Mouse (Mus musculus): ENCODE data around the gene Atp5c1. TPM values are rescaled to one million over a fixed set of nuclear protein-coding genes. Genes with fewer than 3 reads are reported as not detected.
A peak's percentile ranks its signal among the peaks of the same experiment; 100 is the strongest.

The Atp5c1 gene
- polyA plus RNA-seq, 1 experiment from 2014 or later, result 563 TPM

DNA sequence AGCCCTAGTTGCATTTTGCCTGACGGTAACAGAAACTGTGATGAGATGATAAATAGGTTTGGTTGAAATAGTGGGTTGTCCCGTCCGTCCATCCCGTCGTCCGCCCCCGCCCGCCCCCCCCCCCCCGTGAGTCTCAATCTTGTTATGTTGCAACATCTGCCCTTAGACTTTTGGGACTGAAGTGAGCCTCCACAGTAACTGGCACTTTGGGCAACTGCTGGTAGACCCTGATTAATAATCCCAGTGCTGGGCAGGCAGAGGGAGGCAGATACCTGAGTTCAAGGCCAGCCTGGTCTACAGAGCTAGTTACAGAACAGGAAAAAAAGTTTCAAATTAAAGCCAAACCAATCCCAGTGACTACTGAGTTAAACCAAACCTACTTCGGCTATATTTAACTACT is 30.9 kb downstream of the Atp5c1 start:
- peaks cover 7% of the 10 kb centered on the region for H3K36me3 ChIP-seq
- WGBS, result 23% methylated on average over 10 of the region's 10 CpGs
- H3K4me3 ChIP-seq, result peak overlapping the region; percentile 72
- peak overlapping the region; percentile 88; the same call in 1 of the 2 replicates for H3K9ac ChIP-seq
- ATAC-seq (ENCODE audit: insufficient number of reproducible peaks, insufficient read depth, low FRiP score, low TSS enrichment, low read depth), result no peak
- no peaks in the 10 kb centered on the region for H3K9me3 ChIP-seq
- no peaks in the 10 kb centered on the region for H3K27me3 ChIP-seq
- H3K4me1 ChIP-seq, result peaks cover 13% of the 10 kb centered on the region
- no peak overlapping the region for H3K27ac ChIP-seq
- H3K4me2 ChIP-seq, result peak overlapping the region; percentile 78

DNA sequence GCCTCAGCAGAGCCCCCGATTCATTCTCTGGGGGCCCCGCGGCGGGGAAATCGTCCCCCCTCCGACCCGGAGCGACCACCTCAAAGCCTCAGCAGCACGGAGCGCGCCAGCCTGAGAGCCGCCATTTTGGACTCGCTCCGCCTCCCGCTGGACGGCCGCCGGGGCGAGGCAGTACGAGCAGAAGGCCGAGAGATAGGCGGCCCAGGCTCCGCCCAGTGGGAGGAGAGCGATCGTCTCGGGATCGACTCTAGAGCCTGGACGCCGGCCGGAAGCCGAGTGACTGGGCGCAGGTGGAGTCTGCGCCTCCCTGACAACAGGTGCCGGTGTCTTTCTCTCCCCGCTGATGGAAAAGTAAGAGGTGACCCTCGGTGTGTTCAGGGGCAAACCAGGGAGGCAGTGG is 31.8 kb downstream of the Atp5c1 start, which contains the start of gene Taf3:
Gene Taf3, minus strand, starts transcription at position 136 of the 400 bp plus-strand sequence.
- Histone ChIP-seq H3K36me3 (no peaks in the 10 kb centered on the region), H3K9ac (peak within 1 kb of the TSS; percentile 88), H3K27me3 (no peaks in the 10 kb centered on the region), H3K4me3 (peak within 1 kb of the TSS; percentile 72), H3K4me2 (peak within 1 kb of the TSS; percentile 78), H3K27ac (peak within 1 kb of the TSS; percentile 66), H3K4me1 (peaks cover 13% of the 10 kb centered on the region), H3K9me3 (no peaks in the 10 kb centered on the region)
- peak; percentile 89 for ATAC-seq (ENCODE audit: insufficient number of reproducible peaks, insufficient read depth, low FRiP score, low TSS enrichment, low read depth)
- WGBS, result under 1% methylated on average over 36 of the region's 36 CpGs

DNA sequence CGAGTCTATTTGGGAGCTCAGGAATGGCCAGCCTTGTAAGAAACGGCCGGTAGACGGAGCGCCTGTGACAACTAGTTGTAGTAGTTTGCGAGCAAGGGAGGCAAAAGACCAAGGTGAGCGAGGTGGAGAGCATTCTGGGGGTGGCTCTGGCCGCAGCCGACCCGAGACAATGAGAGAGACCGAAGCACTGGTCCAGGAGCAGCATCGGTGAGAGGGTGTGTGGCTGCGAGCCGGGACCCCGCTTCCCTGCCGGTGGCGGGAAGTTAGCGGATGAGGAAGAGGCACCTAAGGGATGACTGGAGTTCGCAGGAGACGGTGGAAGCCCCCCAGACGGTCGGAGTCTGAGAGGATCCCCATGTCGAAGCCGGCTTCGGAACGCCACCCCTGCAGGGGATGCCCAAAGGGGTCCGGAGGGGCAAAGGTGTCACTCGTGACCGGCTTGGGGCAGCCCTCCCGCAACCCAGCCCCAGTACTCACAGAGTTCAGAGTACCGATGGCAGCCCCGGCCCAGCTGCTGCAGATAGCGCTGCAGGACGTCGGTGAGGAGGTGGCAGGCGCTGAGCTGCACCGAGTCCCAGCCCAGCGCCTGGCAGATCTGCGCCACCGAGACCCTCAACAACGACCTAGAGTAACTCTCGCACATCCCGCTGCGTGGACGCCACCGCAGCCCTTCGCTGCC is 32.4 kb downstream of the Atp5c1 start:
- Histone ChIP-seq H3K9ac (peak overlapping the region; percentile 88), H3K4me2 (peak overlapping the region; percentile 78), H3K9me3 (no peaks in the 10 kb centered on the region), H3K36me3 (no peaks in the 10 kb centered on the region), H3K4me1 (peaks cover 13% of the 10 kb centered on the region), H3K4me3 (peak overlapping the region; percentile 72), H3K27me3 (no peaks in the 10 kb centered on the region), H3K27ac (peak overlapping the region; percentile 66)
- ATAC-seq (ENCODE audit: insufficient number of reproducible peaks, insufficient read depth, low FRiP score, low TSS enrichment, low read depth), result peak; percentile 73
- under 1% methylated on average over 47 of the region's 47 CpGs for WGBS

DNA sequence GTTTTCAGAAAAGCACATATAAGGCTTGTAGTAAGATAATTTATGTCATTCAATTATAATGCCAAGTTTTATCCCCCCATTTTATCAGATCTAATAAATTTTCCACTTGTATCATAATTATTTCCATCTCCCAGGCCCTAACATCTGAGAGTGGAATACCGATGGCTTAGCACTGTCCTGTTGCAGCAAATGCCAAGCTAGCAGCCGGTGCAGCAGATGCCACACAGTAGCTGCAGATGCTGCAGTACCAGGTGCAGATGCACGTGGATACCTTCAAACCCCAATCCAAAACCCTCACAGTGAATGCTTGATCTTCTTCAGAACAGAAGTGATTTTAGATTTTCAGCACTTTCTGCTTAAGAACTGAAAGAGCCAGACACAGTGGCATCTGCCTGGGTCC is 45.3 kb downstream of the Atp5c1 start:
- no peak overlapping the region for H3K27ac ChIP-seq
- no peak for ATAC-seq (ENCODE audit: insufficient number of reproducible peaks, insufficient read depth, low FRiP score, low TSS enrichment, low read depth)
- 66% methylated on average over 3 of the region's 3 CpGs for WGBS

GRCm38 (mm10) chr2:10033684-10034083 is 46.6 kb downstream of the Atp5c1 start:
- no peak overlapping the region for H3K4me3 ChIP-seq
- no peak overlapping the region for H3K4me2 ChIP-seq
- H3K36me3 ChIP-seq, result 0 out of 2 replicates have a peak, but pooled peaks cover 7% of the 10 kb centered on the region
- no peaks in the 10 kb centered on the region for H3K9me3 ChIP-seq
- WGBS, result 72% methylated on average over 4 of the region's 4 CpGs
- H3K4me1 ChIP-seq, result peaks cover 7% of the 10 kb centered on the region; the same call in 1 of the 2 replicates
- no peak overlapping the region for H3K9ac ChIP-seq
- H3K27ac ChIP-seq, result no peak overlapping the region
- H3K27me3 ChIP-seq, result no peaks in the 10 kb centered on the region
- no peak for ATAC-seq (ENCODE audit: insufficient number of reproducible peaks, insufficient read depth, low FRiP score, low TSS enrichment, low read depth)

More for the DNA sequence above, 45.3 kb downstream of the Atp5c1 start:
- Histone ChIP-seq H3K4me2 (no peak overlapping the region), H3K9ac (no peak overlapping the region), H3K9me3 (no peaks in the 10 kb centered on the region), H3K4me3 (no peak overlapping the region), H3K36me3 (peaks cover 16% of the 10 kb centered on the region; the same call in 1 of the 2 replicates), H3K4me1 (no peaks in the 10 kb centered on the region), H3K27me3 (no peaks in the 10 kb centered on the region)

DNA sequence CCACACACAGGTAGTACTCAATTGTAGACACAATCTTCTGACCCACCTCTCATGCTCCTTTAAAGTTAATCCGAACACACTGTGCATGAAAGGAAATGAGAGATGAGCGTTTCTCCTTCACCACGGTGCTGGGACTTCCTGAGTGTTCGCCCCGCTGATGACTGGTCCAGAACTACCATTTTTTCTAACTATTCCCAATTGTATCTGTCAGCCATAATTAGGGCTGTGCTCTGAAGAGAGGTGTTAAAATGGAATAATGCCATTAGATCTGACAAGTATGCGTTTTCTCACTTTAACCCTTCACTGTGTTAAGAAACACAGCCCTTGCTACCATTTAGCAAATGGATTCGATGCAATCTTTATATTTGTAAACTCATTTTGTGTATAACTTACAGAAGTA is 50.6 kb downstream of the Atp5c1 start:
- Histone ChIP-seq H3K4me2 (no peak overlapping the region), H3K27me3 (no peaks in the 10 kb centered on the region), H3K4me1 (peaks cover 7% of the 10 kb centered on the region; the same call in 1 of the 2 replicates), H3K9ac (no peak overlapping the region), H3K27ac (no peak overlapping the region), H3K9me3 (no peaks in the 10 kb centered on the region), H3K36me3 (0 out of 2 replicates have a peak, but pooled peaks cover 2% of the 10 kb centered on the region), H3K4me3 (no peak overlapping the region)
- no peak for ATAC-seq (ENCODE audit: insufficient number of reproducible peaks, insufficient read depth, low FRiP score, low TSS enrichment, low read depth)
- 53% methylated on average over 7 of the region's 7 CpGs for WGBS

DNA sequence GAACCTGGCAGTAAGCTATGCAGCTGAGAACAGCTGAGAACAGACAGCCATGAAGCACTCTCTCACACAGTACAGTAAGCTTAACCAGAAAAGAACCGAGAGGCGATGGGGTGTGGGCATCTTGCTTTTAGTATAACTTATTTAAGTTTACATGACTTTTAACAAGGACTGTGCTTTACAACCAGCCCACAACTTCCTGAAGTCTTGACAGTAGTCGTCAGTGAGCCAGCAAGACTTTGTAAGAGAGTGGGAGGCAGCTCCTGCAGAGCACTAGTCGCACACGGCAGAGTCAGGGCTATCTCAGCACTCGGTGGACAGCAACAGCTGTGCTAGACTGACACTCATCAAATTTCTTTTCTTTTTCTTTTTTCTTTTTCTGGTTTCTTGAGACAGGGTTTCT is 56.0 kb downstream of the Atp5c1 start:
- H3K36me3 ChIP-seq, result 0 out of 2 replicates have a peak, but pooled peaks cover 2% of the 10 kb centered on the region
- no peak overlapping the region for H3K4me2 ChIP-seq
- H3K4me1 ChIP-seq, result 0 out of 2 replicates have a peak, but pooled peaks cover 1% of the 10 kb centered on the region
- H3K27me3 ChIP-seq, result no peaks in the 10 kb centered on the region
- no peak overlapping the region for H3K27ac ChIP-seq
- no peak overlapping the region for H3K9ac ChIP-seq
- no peak for ATAC-seq (ENCODE audit: insufficient number of reproducible peaks, insufficient read depth, low FRiP score, low TSS enrichment, low read depth)
- 86% methylated on average over 6 of the region's 6 CpGs for WGBS
- H3K4me3 ChIP-seq, result no peak overlapping the region
- no peaks in the 10 kb centered on the region for H3K9me3 ChIP-seq

- Histone ChIP-seq H3K4me2 (no peak overlapping the region), H3K36me3 (0 out of 2 replicates have a peak, but pooled peaks cover 2% of the 10 kb centered on the region), H3K4me1 (no peaks in the 10 kb centered on the region), H3K27ac (no peak overlapping the region), H3K27me3 (no peaks in the 10 kb centered on the region), H3K9ac (no peak overlapping the region), H3K4me3 (no peak overlapping the region), H3K9me3 (no peaks in the 10 kb centered on the region)
- WGBS, result 90% methylated on average over 11 of the region's 11 CpGs
- ATAC-seq (ENCODE audit: insufficient number of reproducible peaks, insufficient read depth, low FRiP score, low TSS enrichment, low read depth), result no peak
Measured at GRCm38 (mm10) chr2:10021296-10021695, 59.0 kb downstream of the Atp5c1 start.

GRCm38 (mm10) chr2:10014951-10015635 is 65.2 kb downstream of the Atp5c1 start:
- Histone ChIP-seq H3K27me3 (no peaks in the 10 kb centered on the region), H3K9me3 (no peaks in the 10 kb centered on the region), H3K36me3 (no peaks in the 10 kb centered on the region), H3K9ac (no peak overlapping the region), H3K27ac (no peak overlapping the region), H3K4me1 (no peaks in the 10 kb centered on the region; the same call in 1 of the 2 replicates), H3K4me3 (no peak overlapping the region), H3K4me2 (no peak overlapping the region)
- no peak for ATAC-seq (ENCODE audit: insufficient number of reproducible peaks, insufficient read depth, low FRiP score, low TSS enrichment, low read depth)
- WGBS, result 83% methylated on average over 10 of the region's 10 CpGs

DNA sequence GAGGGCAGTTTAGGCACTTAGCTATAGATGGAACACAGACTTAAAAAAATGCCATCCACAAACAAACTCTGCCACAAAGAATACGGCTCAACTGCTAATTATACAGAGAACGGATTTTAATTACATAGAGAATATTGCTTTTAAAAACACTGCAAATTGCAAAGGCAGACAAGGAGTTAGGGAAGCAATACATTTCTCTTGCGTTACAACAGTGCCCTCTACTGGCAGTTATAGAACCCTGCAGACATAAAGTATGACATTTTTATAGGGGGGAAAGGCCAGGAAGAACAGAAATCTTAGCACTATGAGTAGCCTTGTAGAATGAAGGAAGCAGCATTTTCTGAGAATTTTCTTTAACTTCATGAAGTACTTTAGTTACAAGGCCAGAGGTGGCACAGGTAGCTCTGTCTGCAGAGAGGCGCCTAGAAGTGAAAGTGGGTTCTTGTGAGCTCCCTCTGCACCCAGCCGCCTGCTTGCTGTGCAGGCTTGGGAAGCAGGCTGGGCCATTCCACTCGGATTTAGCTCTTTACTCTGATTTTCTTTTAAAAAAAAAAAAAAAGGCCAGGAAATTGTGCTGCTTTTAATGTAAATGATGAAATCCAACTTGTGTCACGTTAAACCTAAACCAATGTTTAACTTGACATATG is 69.9 kb downstream of the Atp5c1 start:
- no peaks in the 10 kb centered on the region for H3K27me3 ChIP-seq
- ATAC-seq (ENCODE audit: insufficient number of reproducible peaks, insufficient read depth, low FRiP score, low TSS enrichment, low read depth), result no peak
- H3K27ac ChIP-seq, result no peak overlapping the region
- H3K4me2 ChIP-seq, result no peak overlapping the region
- peaks cover 3% of the 10 kb centered on the region; the same call in 1 of the 2 replicates for H3K4me1 ChIP-seq
- H3K36me3 ChIP-seq, result no peaks in the 10 kb centered on the region
- 31% methylated on average over 7 of the region's 7 CpGs for WGBS
- no peaks in the 10 kb centered on the region for H3K9me3 ChIP-seq
- H3K4me3 ChIP-seq, result no peak overlapping the region
- no peak overlapping the region for H3K9ac ChIP-seq

DNA sequence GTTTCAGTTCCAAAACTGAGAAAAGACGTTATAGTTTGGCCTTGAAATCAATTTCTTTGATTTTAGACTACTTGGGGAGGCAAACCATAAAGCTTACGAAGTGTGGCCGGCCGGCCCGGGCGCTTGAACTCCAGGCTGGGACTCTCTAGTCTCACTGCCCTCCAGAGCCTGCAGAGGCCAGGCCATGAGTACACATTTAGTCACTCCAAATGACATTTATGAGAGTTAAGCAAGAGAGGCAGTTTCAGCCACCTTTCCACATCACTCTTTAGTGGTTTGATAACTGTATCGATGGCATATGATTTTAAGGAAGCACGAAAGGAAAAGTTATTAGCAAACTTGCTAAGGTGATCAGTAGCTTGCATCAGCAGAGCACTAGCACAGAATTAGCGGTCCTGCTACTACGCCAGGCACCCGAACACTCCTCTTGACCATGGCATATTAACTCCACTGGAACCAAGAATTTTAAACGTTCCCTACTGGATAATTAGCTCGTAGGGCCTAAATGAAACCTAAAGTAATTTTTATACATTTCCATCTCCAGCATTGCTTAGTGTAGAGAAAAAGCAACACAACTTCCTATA is 70.5 kb downstream of the Atp5c1 start:
- ATAC-seq (ENCODE audit: insufficient number of reproducible peaks, insufficient read depth, low FRiP score, low TSS enrichment, low read depth), result no peak
- Histone ChIP-seq H3K27ac (no peak overlapping the region), H3K4me3 (no peak overlapping the region), H3K9ac (no peak overlapping the region), H3K4me2 (no peak overlapping the region), H3K36me3 (no peaks in the 10 kb centered on the region), H3K27me3 (no peaks in the 10 kb centered on the region), H3K9me3 (no peaks in the 10 kb centered on the region), H3K4me1 (peaks cover 3% of the 10 kb centered on the region; the same call in 1 of the 2 replicates)
- 74% methylated on average over 13 of the region's 13 CpGs for WGBS

All from embryonic facial prominence, embryonic 13.5 days (tissue).